Mouse (Mus musculus) kidney, embryonic 16.5 days (tissue): ENCODE results near the gene Pnma1. TPM values are rescaled to one million over a fixed set of nuclear protein-coding genes. Genes with fewer than 3 reads are reported as not detected.

ENCODE experiments used
- ATAC-seq: fragments of 200-750 bp; cut with Nextera tagmentation; 2 replicates; pipeline ENCODE4 v1.8.0; 2017; ENCODE audit warnings: moderate TSS enrichment; ENCODE audit not compliant: low FRiP score, low TSS enrichment
- H3K27ac ChIP-seq: fragments of 300-500 bp; sonication (generic); 2 replicates; pipeline ENCODE4 v1.5.1; 2014; ENCODE audit warnings: low read length
- H3K27me3 ChIP-seq: fragments of 300-500 bp; sonication (generic); 2 replicates; pipeline ENCODE4 v1.6.1; 2014; ENCODE audit warnings: low read length, control low read depth, mixed read lengths; ENCODE audit not compliant: insufficient read depth
- H3K36me3 ChIP-seq: fragments of 300-500 bp; sonication (generic); 2 replicates; pipeline ENCODE4 v1.6.1; 2014; ENCODE audit warnings: low read length, control low read depth, mixed read lengths; ENCODE audit not compliant: insufficient read depth
- H3K4me1 ChIP-seq: fragments of 300-500 bp; sonication (generic); 2 replicates; pipeline ENCODE4 v1.6.1; 2014; ENCODE audit warnings: low read length, control low read depth, mixed read lengths; ENCODE audit not compliant: insufficient read depth
- H3K4me2 ChIP-seq: fragments of 300-500 bp; sonication (generic); replicated peaks from 2 replicates; pipeline ENCODE4 v1.6.1; 2014; ENCODE audit warnings: low read depth, low read length
- H3K4me3 ChIP-seq: fragments of 300-500 bp; sonication (generic); 2 replicates; pipeline ENCODE4 v1.5.1; 2014; ENCODE audit warnings: mild to moderate bottlenecking, low read length
- H3K9ac ChIP-seq: fragments of 300-500 bp; sonication (generic); replicated peaks from 2 replicates; pipeline ENCODE4 v1.6.1; 2014; ENCODE audit warnings: low read length
- H3K9me3 ChIP-seq: fragments of 300-500 bp; sonication (generic); 2 replicates; pipeline ENCODE4 v1.6.1; 2016; ENCODE audit warnings: low read length, control low read depth
- WGBS: fragments of 180-500 bp; shearing (Covaris S2); extraction: QIAGEN DNeasy Blood & Tissue Kit; methylation state at CpG from one replicate; pipeline ENCODE4 v1.1.7; 2014; 5-methylcytosine and 5-hydroxymethylcytosine counted together
- polyA plus RNA-seq: library from polyadenylated mRNA; unstranded; fragments of >200 nt; fragmentation: Nextera tagmentation; extraction: Ambion mirVana; gene quantifications from 2 replicates; pipeline ENCODE4 v1.2.1, GENCODE M21; 2015

Gene Pnma1
- polyA plus RNA-seq, 1 experiment from 2014 or later = 1.1 TPM

DNA sequence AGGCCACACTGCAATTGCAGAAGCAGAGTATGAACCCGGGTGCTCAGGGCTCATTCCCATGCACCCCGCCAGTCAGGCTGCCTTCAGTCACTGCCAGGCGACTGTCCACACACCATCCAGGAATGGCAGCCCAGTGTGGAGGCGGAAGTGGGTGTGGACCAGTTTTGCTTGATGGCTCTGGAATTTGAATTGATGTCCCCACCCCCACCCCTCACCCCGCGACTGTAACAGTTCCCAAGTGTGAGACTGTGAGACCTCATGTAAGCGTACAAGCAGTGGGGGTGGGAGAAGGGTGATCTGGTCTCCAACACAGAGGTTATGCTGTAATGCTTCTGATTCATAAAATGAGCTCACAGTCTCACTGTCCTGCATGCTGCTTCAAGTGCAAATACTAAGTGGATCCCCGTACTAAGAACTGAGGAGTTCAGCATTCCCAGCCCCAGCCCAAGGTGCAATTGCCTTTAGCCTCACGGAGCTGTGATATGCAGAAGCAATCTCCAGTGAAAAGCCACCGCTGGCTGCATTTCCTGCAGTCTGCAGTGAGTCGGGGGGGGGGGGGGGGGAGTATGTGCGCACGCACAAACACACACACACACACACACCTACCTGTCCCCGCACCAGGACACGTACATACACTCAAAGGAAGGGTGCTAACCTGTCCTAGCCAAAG, 42.0 kb upstream of the Pnma1 start:
- Histone ChIP-seq H3K9me3 (no peaks in the 10 kb centered on the region), H3K36me3 (no peaks in the 10 kb centered on the region), H3K27me3 (no peaks in the 10 kb centered on the region), H3K4me3 (0 out of 2 replicates have a peak overlapping the region, but pooled peaks have one; percentile 9), H3K9ac (no peak overlapping the region; the same call in 1 of the 2 replicates), H3K27ac (0 out of 2 replicates have a peak overlapping the region, but pooled peaks have one; percentile 29), H3K4me1 (peaks cover 80% of the 10 kb centered on the region), H3K4me2 (peak overlapping the region; percentile 40)
- 26% methylated on average over 11 of the region's 15 CpGs for WGBS
- no peak for ATAC-seq

DNA sequence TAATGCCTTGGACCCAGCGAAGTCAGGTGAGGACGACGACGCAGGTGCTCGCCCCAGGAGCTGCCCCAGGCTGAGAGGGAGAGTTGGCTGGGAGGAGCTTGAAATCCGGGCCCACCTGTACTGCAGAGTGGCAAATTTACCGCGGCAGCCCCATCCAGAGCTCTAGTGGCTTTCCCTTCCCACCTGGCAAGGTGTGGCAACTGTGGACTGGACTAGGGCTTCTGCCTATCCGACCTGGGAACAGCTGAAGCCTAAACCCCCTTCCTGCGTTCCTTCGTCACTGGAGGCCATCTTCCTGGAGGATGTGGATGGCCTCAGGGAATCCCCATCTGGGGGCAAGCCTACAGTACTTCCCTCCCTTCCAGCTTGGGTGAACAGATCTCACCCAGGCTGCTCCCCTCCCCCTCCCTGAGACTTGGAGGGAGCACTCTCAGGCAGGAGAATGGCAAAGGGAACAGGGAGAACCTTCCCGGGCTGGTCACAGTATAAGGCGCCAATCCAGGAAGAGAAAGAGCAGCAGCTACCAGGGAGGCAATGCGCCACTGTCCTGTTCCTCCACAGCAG, 40.7 kb upstream of the Pnma1 start:
- WGBS = 62% methylated on average over 14 of the region's 14 CpGs
- H3K36me3 ChIP-seq = no peaks in the 10 kb centered on the region
- peak overlapping the region; percentile 44; the same call in 1 of the 2 replicates for H3K9ac ChIP-seq
- no peaks in the 10 kb centered on the region for H3K27me3 ChIP-seq
- H3K4me1 ChIP-seq = peaks cover 69% of the 10 kb centered on the region
- H3K27ac ChIP-seq = peak overlapping the region; percentile 72
- no peaks in the 10 kb centered on the region for H3K9me3 ChIP-seq
- H3K4me2 ChIP-seq = no peak overlapping the region
- H3K4me3 ChIP-seq = no peak overlapping the region
- ATAC-seq = no peak

DNA sequence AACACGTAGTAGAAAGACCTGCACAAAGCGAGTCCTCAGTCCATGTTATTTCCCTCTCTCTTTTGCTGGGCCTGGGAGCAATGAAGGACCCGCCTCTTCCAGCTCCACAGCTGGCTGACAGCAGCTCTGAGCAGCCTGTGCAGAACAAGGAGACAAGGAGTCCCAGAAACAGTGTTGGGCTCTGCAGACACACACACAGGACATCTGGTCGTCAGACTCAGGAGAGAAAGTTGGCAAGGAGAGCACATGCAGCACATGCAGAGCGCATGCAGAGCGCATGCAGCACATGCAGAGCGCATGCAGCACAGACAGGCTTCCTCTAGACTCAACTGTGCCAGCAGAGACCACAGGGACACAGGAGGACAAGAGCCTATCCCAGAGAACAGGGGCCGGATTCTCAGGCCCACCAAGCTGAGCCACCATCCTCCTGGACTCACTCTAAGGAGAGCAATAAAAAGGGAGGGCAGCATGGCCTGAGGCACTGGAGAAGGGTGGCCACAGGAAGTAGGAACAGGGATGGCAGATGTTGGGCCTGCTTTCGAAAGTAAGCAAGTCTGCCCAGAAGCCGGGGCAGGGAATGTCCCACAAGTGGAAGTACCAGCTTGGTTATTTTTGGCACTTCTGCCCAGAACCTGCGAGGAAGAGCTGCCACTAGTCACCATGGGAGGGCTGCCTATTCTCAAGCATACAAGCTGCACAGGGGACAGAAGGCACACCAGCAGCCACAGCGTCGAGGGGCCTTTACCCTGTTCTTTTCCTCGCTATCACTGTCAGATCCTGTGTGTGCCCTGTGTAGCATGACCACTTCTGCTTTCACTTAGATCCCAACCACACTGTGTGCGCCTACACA, 39.7 kb upstream of the Pnma1 start:
- WGBS = 64% methylated on average over 15 of the region's 15 CpGs
- Histone ChIP-seq H3K36me3 (no peaks in the 10 kb centered on the region), H3K27ac (peak overlapping the region; percentile 72), H3K4me2 (no peak overlapping the region), H3K9ac (no peak overlapping the region; the same call in 1 of the 2 replicates), H3K4me3 (no peak overlapping the region), H3K4me1 (peaks cover 69% of the 10 kb centered on the region), H3K27me3 (no peaks in the 10 kb centered on the region), H3K9me3 (no peaks in the 10 kb centered on the region)
- ATAC-seq = no peak

DNA sequence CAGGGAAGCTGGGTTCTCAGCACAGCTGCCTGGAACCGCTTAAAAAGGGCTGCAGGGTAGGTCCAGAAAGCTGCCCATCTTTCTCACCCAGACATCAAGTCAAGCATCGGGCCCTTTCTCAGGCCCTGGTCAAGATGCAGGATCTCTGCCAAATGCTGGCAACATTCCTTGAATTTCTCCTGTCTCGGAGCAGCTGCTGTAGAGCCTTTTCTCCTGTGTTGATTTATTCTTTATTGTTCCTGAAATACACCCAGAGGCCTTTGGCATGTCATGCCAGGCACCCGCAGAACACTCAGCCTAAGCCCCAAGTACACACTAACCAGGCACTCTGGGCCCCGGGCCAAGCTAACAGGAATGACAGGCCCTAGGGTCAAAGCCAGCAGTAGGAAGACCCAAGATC, 38.7 kb upstream of the Pnma1 start:
- no peak overlapping the region for H3K9ac ChIP-seq
- WGBS = 64% methylated on average over 5 of the region's 5 CpGs
- H3K27ac ChIP-seq = no peak overlapping the region
- no peak overlapping the region for H3K4me3 ChIP-seq
- peaks cover 65% of the 10 kb centered on the region for H3K4me1 ChIP-seq
- no peaks in the 10 kb centered on the region for H3K27me3 ChIP-seq
- no peak for ATAC-seq
- H3K9me3 ChIP-seq = no peaks in the 10 kb centered on the region
- H3K36me3 ChIP-seq = no peaks in the 10 kb centered on the region
- no peak overlapping the region for H3K4me2 ChIP-seq

DNA sequence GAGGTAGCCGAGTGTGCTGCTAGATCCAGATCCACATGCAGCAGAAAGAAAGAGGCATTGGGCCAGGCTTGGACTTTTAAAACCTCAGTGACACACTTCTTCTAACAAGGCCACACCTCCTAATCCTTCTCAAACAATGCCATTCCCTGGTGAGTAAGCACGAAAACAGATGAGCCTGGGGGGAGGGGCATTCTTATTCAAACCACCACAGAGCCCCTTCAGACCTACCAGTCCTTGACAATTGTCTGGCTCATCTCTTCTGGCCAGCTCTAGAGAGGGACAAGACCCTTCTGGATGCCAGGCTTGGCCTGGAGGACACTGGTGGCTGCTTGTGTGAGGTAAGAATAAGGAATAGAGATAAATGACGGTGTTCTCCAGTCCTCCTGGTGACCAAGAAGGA, 38.2 kb upstream of the Pnma1 start:
- Histone ChIP-seq H3K4me3 (no peak overlapping the region), H3K27me3 (no peaks in the 10 kb centered on the region), H3K36me3 (no peaks in the 10 kb centered on the region), H3K27ac (no peak overlapping the region), H3K4me1 (peaks cover 65% of the 10 kb centered on the region), H3K9ac (no peak overlapping the region), H3K9me3 (no peaks in the 10 kb centered on the region), H3K4me2 (no peak overlapping the region)
- no peak for ATAC-seq
- 92% methylated on average over 3 of the region's 3 CpGs for WGBS

DNA sequence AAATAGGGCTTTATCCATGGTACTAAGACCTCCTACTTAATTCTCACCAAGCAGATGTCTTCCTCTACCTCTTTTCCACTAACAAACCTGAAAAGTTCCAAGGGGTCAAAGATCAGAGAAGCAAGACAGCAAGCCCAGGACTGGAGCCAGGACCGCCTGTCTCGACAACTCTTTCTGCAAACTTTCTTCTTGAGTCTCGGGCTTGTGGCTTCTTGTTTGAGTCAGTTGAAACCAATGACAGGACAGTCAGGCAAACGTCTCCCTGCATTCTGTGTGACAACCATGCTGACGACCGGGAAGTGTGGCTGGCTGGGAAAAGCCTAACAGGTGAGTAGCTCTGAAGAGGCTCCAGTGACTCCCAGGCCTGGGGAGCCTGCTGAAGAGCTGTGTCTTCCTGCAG, 37.3 kb upstream of the Pnma1 start:
- H3K9me3 ChIP-seq = no peaks in the 10 kb centered on the region
- no peak overlapping the region for H3K4me3 ChIP-seq
- ATAC-seq = no peak
- no peak overlapping the region for H3K9ac ChIP-seq
- no peaks in the 10 kb centered on the region for H3K36me3 ChIP-seq
- H3K4me1 ChIP-seq = peaks cover 65% of the 10 kb centered on the region
- WGBS = 65% methylated on average over 6 of the region's 6 CpGs
- H3K4me2 ChIP-seq = no peak overlapping the region
- no peaks in the 10 kb centered on the region for H3K27me3 ChIP-seq
- H3K27ac ChIP-seq = no peak overlapping the region

DNA sequence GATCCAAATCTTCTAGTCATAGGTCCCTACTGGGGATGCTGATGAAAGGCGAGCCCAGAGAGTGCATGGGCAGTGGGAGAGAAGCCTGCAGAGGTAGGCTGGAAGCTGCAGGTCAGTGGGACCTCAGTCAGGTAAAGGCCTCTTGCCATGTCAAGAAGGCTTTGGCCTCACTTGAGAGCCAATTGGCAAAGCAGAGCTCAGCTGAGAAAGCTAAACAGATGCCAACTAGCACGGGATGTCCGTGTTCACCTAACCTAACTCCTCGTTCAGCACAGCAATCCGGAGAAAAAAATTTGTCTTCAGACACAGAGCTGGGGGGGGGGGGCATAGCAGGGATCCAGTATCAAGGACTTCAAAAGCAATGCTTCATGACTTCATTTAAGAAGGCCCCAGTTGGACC, 36.7 kb upstream of the Pnma1 start:
- Histone ChIP-seq H3K9ac (no peak overlapping the region), H3K4me3 (no peak overlapping the region), H3K27me3 (no peaks in the 10 kb centered on the region), H3K9me3 (no peaks in the 10 kb centered on the region), H3K27ac (no peak overlapping the region), H3K36me3 (no peaks in the 10 kb centered on the region), H3K4me2 (no peak overlapping the region), H3K4me1 (peaks cover 65% of the 10 kb centered on the region)
- no peak for ATAC-seq
- 84% methylated on average over 5 of the region's 5 CpGs for WGBS

DNA sequence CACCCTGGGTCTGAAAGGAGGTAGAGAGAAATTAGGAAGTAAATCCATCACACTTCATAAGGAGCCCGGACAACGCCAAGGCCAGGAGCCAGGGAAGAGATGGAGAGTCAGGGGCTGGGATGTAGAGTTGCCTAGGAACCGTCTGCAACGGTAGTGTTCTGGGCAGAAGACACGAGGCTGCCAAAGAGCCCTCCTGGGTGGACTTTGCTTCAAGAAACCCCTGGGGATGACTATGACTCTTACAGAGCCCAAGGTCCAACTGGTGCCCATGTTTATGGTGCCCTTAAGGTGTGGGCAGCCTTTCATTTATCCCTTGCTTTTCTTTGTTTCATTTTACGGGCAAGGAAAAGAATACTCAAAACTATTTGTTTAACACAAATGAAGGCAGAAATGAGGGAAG, 33.7 kb upstream of the Pnma1 start:
- Histone ChIP-seq H3K9ac (no peak overlapping the region), H3K4me2 (no peak overlapping the region), H3K36me3 (no peaks in the 10 kb centered on the region), H3K27me3 (no peaks in the 10 kb centered on the region), H3K4me1 (peaks cover 61% of the 10 kb centered on the region), H3K4me3 (no peak overlapping the region), H3K9me3 (no peaks in the 10 kb centered on the region), H3K27ac (no peak overlapping the region)
- 72% methylated on average over 6 of the region's 6 CpGs for WGBS
- no peak for ATAC-seq

DNA sequence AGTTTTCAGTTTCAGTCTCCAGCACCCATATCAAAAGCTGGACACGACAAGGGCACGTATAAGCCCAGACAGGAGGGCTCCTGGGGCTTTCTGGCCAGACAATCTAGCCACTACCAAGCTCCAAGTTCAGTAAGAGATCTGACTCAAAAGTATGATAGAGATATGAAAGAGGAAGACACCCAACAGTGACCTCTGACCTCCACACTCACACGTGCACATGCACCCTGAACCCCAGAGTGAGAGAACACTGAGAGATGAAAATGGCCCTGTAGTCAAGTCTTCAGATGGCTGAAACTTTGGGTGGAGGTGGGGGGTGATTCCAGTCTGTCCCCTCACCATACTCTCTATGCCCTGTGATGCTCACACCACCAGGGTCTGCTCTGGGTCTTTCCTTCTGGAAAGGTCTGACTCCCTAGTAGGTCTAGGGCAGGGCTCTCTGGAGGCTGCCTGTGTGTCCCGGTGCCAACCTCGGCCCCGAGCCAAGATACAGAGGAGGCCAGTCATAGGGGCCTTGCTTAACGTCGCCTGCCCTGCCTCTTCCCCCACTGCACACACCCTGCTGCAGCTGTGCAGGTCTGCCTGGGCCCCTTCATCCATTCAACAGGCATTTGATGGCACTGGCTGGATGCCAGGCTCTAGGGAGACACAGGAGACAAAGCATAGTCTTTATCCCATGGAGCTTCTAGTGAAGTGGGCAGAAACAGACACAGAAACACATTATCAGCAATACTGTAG, 32.6 kb upstream of the Pnma1 start:
- Histone ChIP-seq H3K9ac (0 out of 2 replicates have a peak overlapping the region, but pooled peaks have one; percentile 30), H3K36me3 (no peaks in the 10 kb centered on the region), H3K4me3 (no peak overlapping the region), H3K27me3 (no peaks in the 10 kb centered on the region), H3K9me3 (no peaks in the 10 kb centered on the region), H3K27ac (peak overlapping the region; percentile 32), H3K4me1 (peaks cover 63% of the 10 kb centered on the region), H3K4me2 (no peak overlapping the region)
- 69% methylated on average over 8 of the region's 8 CpGs for WGBS
- peak; percentile 73 for ATAC-seq
